Mouse (Mus musculus): ENCODE data around the gene Far2. TPM values are rescaled to one million over a fixed set of nuclear protein-coding genes. Genes with fewer than 3 reads are reported as not detected.

Far2 gene
- polyA plus RNA-seq (2014; fragmentation: Nextera tagmentation; extraction: Ambion mirVana): 2.2 and 2.4 TPM in 2 replicates

GRCm38 (mm10) chr6:148046881-148047649, at the start of gene Far2:
Gene Far2 (plus strand): TSS chr6:148047259.
- H3K27me3 ChIP-seq (ENCODE audit: control insufficient read depth, insufficient read depth, low read length): peaks cover 12% of the 10 kb centered on the region; the same call in 1 of the 2 replicates
- no peaks in the 10 kb centered on the region for H3K36me3 ChIP-seq (ENCODE audit: control insufficient read depth, insufficient read depth, low read length)
- peak within 1 kb of the TSS; percentile 77 for H3K4me2 ChIP-seq (ENCODE audit: low read depth, severe bottlenecking)
- H3K4me1 ChIP-seq (ENCODE audit: control insufficient read depth, insufficient read depth, low read length): no peaks in the 10 kb centered on the region; the same call in 1 of the 2 replicates
- H3K9me3 ChIP-seq (ENCODE audit: control insufficient read depth, low read length): no peaks in the 10 kb centered on the region
- H3K9ac ChIP-seq (ENCODE audit: low read length): peak within 1 kb of the TSS; percentile 45
- DNase-seq (ENCODE audit: low spot score): peak; percentile 32
- H3K4me3 ChIP-seq (ENCODE audit: low read depth, low read length): peak within 1 kb of the TSS; percentile 34
- 4% methylated on average over 34 of the region's 34 CpGs for WGBS
- no peak within 1 kb of the TSS for H3K27ac ChIP-seq (replicated peaks; ENCODE audit: low read depth, low read length)
- peak; percentile 44; the same call in 1 of the 2 replicates for ATAC-seq (ENCODE audit: insufficient number of reproducible peaks, low FRiP score, low TSS enrichment, low read depth)

- no peak for DNase-seq (ENCODE audit: low spot score)
- Histone ChIP-seq H3K4me1 (ENCODE audit: control insufficient read depth, insufficient read depth, low read length) (no peaks in the 10 kb centered on the region), H3K9ac (ENCODE audit: low read length) (no peak overlapping the region), H3K36me3 (ENCODE audit: control insufficient read depth, insufficient read depth, low read length) (no peaks in the 10 kb centered on the region), H3K27ac (replicated peaks; ENCODE audit: low read depth, low read length) (no peak overlapping the region), H3K27me3 (ENCODE audit: control insufficient read depth, insufficient read depth, low read length) (no peaks in the 10 kb centered on the region), H3K4me2 (ENCODE audit: low read depth, severe bottlenecking) (no peak overlapping the region), H3K9me3 (ENCODE audit: control insufficient read depth, low read length) (no peaks in the 10 kb centered on the region), H3K4me3 (ENCODE audit: low read depth, low read length) (no peak overlapping the region)
- no peak for ATAC-seq (ENCODE audit: insufficient number of reproducible peaks, low FRiP score, low TSS enrichment, low read depth)
- WGBS: 94% methylated on average over 2 of the region's 2 CpGs
Measured at GRCm38 (mm10) chr6:148000483-148000882, 46.6 kb upstream of the Far2 start.

- H3K4me3 ChIP-seq (ENCODE audit: low read depth, low read length): no peak overlapping the region
- 37% methylated on average over 3 of the region's 3 CpGs for WGBS
- no peak overlapping the region for H3K9ac ChIP-seq (ENCODE audit: low read length)
- no peaks in the 10 kb centered on the region for H3K36me3 ChIP-seq (ENCODE audit: control insufficient read depth, insufficient read depth, low read length)
- no peak for ATAC-seq (ENCODE audit: insufficient number of reproducible peaks, low FRiP score, low TSS enrichment, low read depth)
- no peaks in the 10 kb centered on the region for H3K9me3 ChIP-seq (ENCODE audit: control insufficient read depth, low read length)
- DNase-seq (ENCODE audit: low spot score): no peak
- H3K27ac ChIP-seq (replicated peaks; ENCODE audit: low read depth, low read length): no peak overlapping the region
- no peaks in the 10 kb centered on the region for H3K4me1 ChIP-seq (ENCODE audit: control insufficient read depth, insufficient read depth, low read length)
- H3K4me2 ChIP-seq (ENCODE audit: low read depth, severe bottlenecking): no peak overlapping the region
- H3K27me3 ChIP-seq (ENCODE audit: control insufficient read depth, insufficient read depth, low read length): no peaks in the 10 kb centered on the region
Measured at GRCm38 (mm10) chr6:148001071-148001470, 46.0 kb upstream of the Far2 start.

- H3K27me3 ChIP-seq (ENCODE audit: control insufficient read depth, insufficient read depth, low read length): no peaks in the 10 kb centered on the region
- WGBS: 72% methylated on average over 11 of the region's 11 CpGs
- no peak overlapping the region for H3K4me3 ChIP-seq (ENCODE audit: low read depth, low read length)
- no peak overlapping the region for H3K9ac ChIP-seq (ENCODE audit: low read length)
- no peaks in the 10 kb centered on the region for H3K9me3 ChIP-seq (ENCODE audit: control insufficient read depth, low read length)
- DNase-seq (ENCODE audit: low spot score) (no peak), ATAC-seq (ENCODE audit: insufficient number of reproducible peaks, low FRiP score, low TSS enrichment, low read depth) (no peak)
- no peaks in the 10 kb centered on the region for H3K4me1 ChIP-seq (ENCODE audit: control insufficient read depth, insufficient read depth, low read length)
- no peaks in the 10 kb centered on the region for H3K36me3 ChIP-seq (ENCODE audit: control insufficient read depth, insufficient read depth, low read length)
- H3K27ac ChIP-seq (replicated peaks; ENCODE audit: low read depth, low read length): no peak overlapping the region
- H3K4me2 ChIP-seq (ENCODE audit: low read depth, severe bottlenecking): no peak overlapping the region
Measured at GRCm38 (mm10) chr6:148006118-148006837, 40.8 kb upstream of the Far2 start.

GRCm38 (mm10) chr6:148040759-148041158, 6.3 kb upstream of the Far2 start:
- Histone ChIP-seq H3K4me3 (ENCODE audit: low read depth, low read length) (no peak overlapping the region), H3K27me3 (ENCODE audit: control insufficient read depth, insufficient read depth, low read length) (no peaks in the 10 kb centered on the region), H3K9ac (ENCODE audit: low read length) (no peak overlapping the region), H3K27ac (replicated peaks; ENCODE audit: low read depth, low read length) (no peak overlapping the region), H3K4me1 (ENCODE audit: control insufficient read depth, insufficient read depth, low read length) (no peaks in the 10 kb centered on the region), H3K36me3 (ENCODE audit: control insufficient read depth, insufficient read depth, low read length) (no peaks in the 10 kb centered on the region), H3K9me3 (ENCODE audit: control insufficient read depth, low read length) (no peaks in the 10 kb centered on the region), H3K4me2 (ENCODE audit: low read depth, severe bottlenecking) (no peak overlapping the region)
- DNase-seq (ENCODE audit: low spot score): no peak
- no peak for ATAC-seq (ENCODE audit: insufficient number of reproducible peaks, low FRiP score, low TSS enrichment, low read depth)
- 97% methylated on average over 1 of the region's 1 CpGs for WGBS

- H3K36me3 ChIP-seq (ENCODE audit: control insufficient read depth, insufficient read depth, low read length): no peaks in the 10 kb centered on the region
- no peak for DNase-seq (ENCODE audit: low spot score)
- 0 out of 2 replicates have a peak, but pooled peaks have one; percentile 17 for ATAC-seq (ENCODE audit: insufficient number of reproducible peaks, low FRiP score, low TSS enrichment, low read depth)
- peak overlapping the region; percentile 77 for H3K4me2 ChIP-seq (ENCODE audit: low read depth, severe bottlenecking)
- H3K9ac ChIP-seq (ENCODE audit: low read length): no peak overlapping the region
- H3K9me3 ChIP-seq (ENCODE audit: control insufficient read depth, low read length): no peaks in the 10 kb centered on the region
- H3K4me1 ChIP-seq (ENCODE audit: control insufficient read depth, insufficient read depth, low read length): no peaks in the 10 kb centered on the region; the same call in 1 of the 2 replicates
- no peak overlapping the region for H3K27ac ChIP-seq (replicated peaks; ENCODE audit: low read depth, low read length)
- no peak overlapping the region; the same call in 1 of the 2 replicates for H3K4me3 ChIP-seq (ENCODE audit: low read depth, low read length)
- peaks cover 12% of the 10 kb centered on the region; the same call in 1 of the 2 replicates for H3K27me3 ChIP-seq (ENCODE audit: control insufficient read depth, insufficient read depth, low read length)
Measured at GRCm38 (mm10) chr6:148047650-148047988, 560 bp downstream of the Far2 start.

GRCm38 (mm10) chr6:148063131-148063530, 16.1 kb downstream of the Far2 start:
- Histone ChIP-seq H3K36me3 (ENCODE audit: control insufficient read depth, insufficient read depth, low read length) (no peaks in the 10 kb centered on the region), H3K4me1 (ENCODE audit: control insufficient read depth, insufficient read depth, low read length) (no peaks in the 10 kb centered on the region), H3K4me2 (ENCODE audit: low read depth, severe bottlenecking) (no peak overlapping the region), H3K9ac (ENCODE audit: low read length) (no peak overlapping the region), H3K27me3 (ENCODE audit: control insufficient read depth, insufficient read depth, low read length) (no peaks in the 10 kb centered on the region), H3K9me3 (ENCODE audit: control insufficient read depth, low read length) (no peaks in the 10 kb centered on the region), H3K27ac (replicated peaks; ENCODE audit: low read depth, low read length) (no peak overlapping the region), H3K4me3 (ENCODE audit: low read depth, low read length) (no peak overlapping the region)
- WGBS: 82% methylated on average over 3 of the region's 3 CpGs
- ATAC-seq (ENCODE audit: insufficient number of reproducible peaks, low FRiP score, low TSS enrichment, low read depth): no peak
- DNase-seq (ENCODE audit: low spot score): no peak

GRCm38 (mm10) chr6:148066267-148066666, 19.2 kb downstream of the Far2 start:
- H3K9ac ChIP-seq (ENCODE audit: low read length): no peak overlapping the region
- H3K36me3 ChIP-seq (ENCODE audit: control insufficient read depth, insufficient read depth, low read length): no peaks in the 10 kb centered on the region
- no peak overlapping the region for H3K4me3 ChIP-seq (ENCODE audit: low read depth, low read length)
- WGBS: 87% methylated on average over 5 of the region's 5 CpGs
- no peaks in the 10 kb centered on the region for H3K9me3 ChIP-seq (ENCODE audit: control insufficient read depth, low read length)
- H3K4me1 ChIP-seq (ENCODE audit: control insufficient read depth, insufficient read depth, low read length): no peaks in the 10 kb centered on the region
- DNase-seq (ENCODE audit: low spot score) (no peak), ATAC-seq (ENCODE audit: insufficient number of reproducible peaks, low FRiP score, low TSS enrichment, low read depth) (no peak)
- no peak overlapping the region for H3K27ac ChIP-seq (replicated peaks; ENCODE audit: low read depth, low read length)
- no peaks in the 10 kb centered on the region for H3K27me3 ChIP-seq (ENCODE audit: control insufficient read depth, insufficient read depth, low read length)
- H3K4me2 ChIP-seq (ENCODE audit: low read depth, severe bottlenecking): no peak overlapping the region
